Mouse (Mus musculus): ENCODE measurements around the gene Camkmt. TPM values are rescaled to one million over a fixed set of nuclear protein-coding genes. Genes with fewer than 3 reads are reported as not detected.

Camkmt gene
- polyA plus RNA-seq, 1 experiment from 2014 or later = 19.3 TPM

DNA sequence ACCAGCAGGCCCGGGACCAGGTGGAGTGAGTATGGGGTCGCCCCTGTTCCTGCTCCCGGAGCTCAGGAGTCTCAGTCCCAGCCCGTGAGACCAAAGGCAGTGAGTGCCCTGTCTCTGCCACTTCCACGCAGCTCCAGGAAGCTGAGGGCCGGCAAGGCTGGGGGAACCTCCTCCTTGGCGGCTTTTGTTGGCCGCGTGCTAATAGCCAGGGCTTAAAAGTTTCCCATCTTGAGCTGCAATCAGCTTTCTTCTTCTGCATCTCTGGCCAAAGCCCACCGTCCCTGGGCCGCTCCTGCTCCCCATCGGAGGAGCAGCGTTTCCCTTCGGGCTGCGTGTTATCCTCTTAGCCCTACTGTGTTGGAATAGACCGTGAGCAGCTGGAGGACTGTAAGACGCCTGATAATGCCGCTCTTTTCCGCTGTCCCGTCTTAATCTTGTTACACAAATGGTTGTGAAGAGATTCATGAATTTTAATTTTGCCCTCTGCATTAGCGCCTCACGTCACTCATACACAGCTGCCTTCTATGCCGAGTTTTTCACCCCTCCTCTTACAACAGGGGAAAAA is 364.1 kb downstream of the Camkmt start:
- Histone ChIP-seq H3K36me3 (no peaks in the 10 kb centered on the region), H3K4me1 (peaks cover 16% of the 10 kb centered on the region), H3K4me3 (0 out of 2 replicates have a peak overlapping the region, but pooled peaks have one; percentile 7), H3K9ac (replicated peaks) (no peak overlapping the region), H3K27ac (replicated peaks) (peak overlapping the region; percentile 29), H3K4me2 (replicated peaks) (peak overlapping the region; percentile 36), H3K27me3 (peaks cover 47% of the 10 kb centered on the region), H3K9me3 (no peaks in the 10 kb centered on the region)
- WGBS = 2% methylated on average over 23 of the region's 23 CpGs
- peak; percentile 80 for ATAC-seq (replicated peaks)

DNA sequence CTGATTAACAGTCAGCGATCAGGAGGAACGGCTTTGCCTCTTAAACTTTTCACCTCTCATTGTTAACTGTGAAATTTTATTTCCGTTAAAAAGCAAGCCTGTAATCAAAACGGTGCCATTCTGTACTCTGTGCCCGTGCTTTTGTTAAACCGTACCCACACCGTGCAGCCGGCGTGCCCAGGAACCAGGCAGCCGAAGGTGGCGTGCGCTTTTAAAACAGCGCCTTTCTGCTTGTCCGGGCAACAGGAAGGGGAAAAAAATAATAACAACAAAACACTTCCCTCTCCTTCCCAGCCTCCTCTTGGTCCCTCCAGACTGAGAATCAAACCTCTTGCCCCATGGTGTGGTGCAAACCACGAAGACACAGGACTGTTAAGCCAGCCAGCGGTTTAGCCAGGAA is 364.7 kb downstream of the Camkmt start:
- Histone ChIP-seq H3K4me2 (replicated peaks) (peak overlapping the region; percentile 36), H3K4me1 (peaks cover 16% of the 10 kb centered on the region), H3K4me3 (peak overlapping the region; percentile 7; the same call in 1 of the 2 replicates), H3K36me3 (no peaks in the 10 kb centered on the region), H3K9ac (replicated peaks) (no peak overlapping the region), H3K9me3 (no peaks in the 10 kb centered on the region), H3K27me3 (peaks cover 53% of the 10 kb centered on the region), H3K27ac (replicated peaks) (peak overlapping the region; percentile 36; the same call in 1 of the 2 replicates)
- 1% methylated on average over 16 of the region's 16 CpGs for WGBS
- no peak; the same call in 1 of the 2 replicates for ATAC-seq (replicated peaks)

- H3K4me3 ChIP-seq = no peak overlapping the region
Observed at GRCm38 (mm10) chr17:85458075-85458474, 367.7 kb downstream of the Camkmt start.

DNA sequence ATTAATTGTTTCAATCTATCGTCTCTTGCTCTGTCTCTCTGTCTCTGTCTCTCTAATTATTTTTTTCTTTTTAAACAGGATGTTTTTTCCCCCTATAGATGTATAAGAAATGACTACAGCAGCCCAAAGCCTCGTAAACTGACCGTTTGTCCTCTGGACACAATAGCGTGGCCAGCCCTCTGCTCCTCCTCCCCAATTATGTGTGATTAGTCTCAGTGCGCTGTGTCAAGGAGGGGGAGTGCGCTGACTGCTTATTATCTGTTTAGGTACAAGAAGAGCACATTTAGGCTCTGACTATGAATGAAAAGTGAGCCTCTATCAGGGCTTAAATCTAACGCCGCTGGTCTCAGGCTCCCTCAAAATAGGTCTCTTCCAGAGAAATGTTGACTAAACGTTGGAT is 368.2 kb downstream of the Camkmt start:
- Histone ChIP-seq H3K36me3 (no peaks in the 10 kb centered on the region), H3K9me3 (no peaks in the 10 kb centered on the region), H3K9ac (replicated peaks) (no peak overlapping the region), H3K27ac (replicated peaks) (no peak overlapping the region), H3K4me3 (no peak overlapping the region), H3K4me1 (peaks cover 20% of the 10 kb centered on the region), H3K4me2 (replicated peaks) (0 out of 2 replicates have a peak overlapping the region, but pooled peaks have one; percentile 8), H3K27me3 (peaks cover 77% of the 10 kb centered on the region)
- 3% methylated on average over 9 of the region's 9 CpGs for WGBS
- ATAC-seq (replicated peaks) = no peak

More at GRCm38 (mm10) chr17:85458075-85458474, 367.7 kb downstream of the Camkmt start:
- Histone ChIP-seq H3K4me2 (replicated peaks) (peak overlapping the region; percentile 8; the same call in 1 of the 2 replicates), H3K27ac (replicated peaks) (no peak overlapping the region), H3K9ac (replicated peaks) (no peak overlapping the region), H3K9me3 (no peaks in the 10 kb centered on the region), H3K27me3 (peaks cover 77% of the 10 kb centered on the region), H3K36me3 (no peaks in the 10 kb centered on the region), H3K4me1 (peaks cover 16% of the 10 kb centered on the region)
- ATAC-seq (replicated peaks) = no peak
- 3% methylated on average over 14 of the region's 14 CpGs for WGBS

GRCm38 (mm10) chr17:85461577-85461976 is 371.2 kb downstream of the Camkmt start:
- WGBS = 15% methylated on average over 3 of the region's 3 CpGs
- Histone ChIP-seq H3K36me3 (no peaks in the 10 kb centered on the region), H3K27ac (replicated peaks) (no peak overlapping the region), H3K4me3 (no peak overlapping the region), H3K27me3 (peaks cover 84% of the 10 kb centered on the region), H3K4me2 (replicated peaks) (no peak overlapping the region), H3K9ac (replicated peaks) (no peak overlapping the region), H3K9me3 (no peaks in the 10 kb centered on the region), H3K4me1 (peaks cover 26% of the 10 kb centered on the region)
- ATAC-seq (replicated peaks) = no peak

- H3K4me2 ChIP-seq (replicated peaks) = peak overlapping the region; percentile 11; the same call in 1 of the 2 replicates
- H3K9me3 ChIP-seq = no peaks in the 10 kb centered on the region
- ATAC-seq (replicated peaks) = no peak
Observed at GRCm38 (mm10) chr17:85463497-85464392, 373.4 kb downstream of the Camkmt start.

GRCm38 (mm10) chr17:85464466-85465411 is 374.4 kb downstream of the Camkmt start:
- ATAC-seq (replicated peaks) = 0 out of 2 replicates have a peak, but pooled peaks have one; percentile 43

More at GRCm38 (mm10) chr17:85463497-85464392, 373.4 kb downstream of the Camkmt start:
- H3K4me3 ChIP-seq = 0 out of 2 replicates have a peak overlapping the region, but pooled peaks have one; percentile 2
- peaks cover 23% of the 10 kb centered on the region for H3K4me1 ChIP-seq
- no peak overlapping the region for H3K27ac ChIP-seq (replicated peaks)
- H3K36me3 ChIP-seq = no peaks in the 10 kb centered on the region
- 14% methylated on average over 22 of the region's 22 CpGs for WGBS
- no peak overlapping the region; the same call in 1 of the 2 replicates for H3K9ac ChIP-seq (replicated peaks)
- H3K27me3 ChIP-seq = peaks cover 79% of the 10 kb centered on the region

DNA sequence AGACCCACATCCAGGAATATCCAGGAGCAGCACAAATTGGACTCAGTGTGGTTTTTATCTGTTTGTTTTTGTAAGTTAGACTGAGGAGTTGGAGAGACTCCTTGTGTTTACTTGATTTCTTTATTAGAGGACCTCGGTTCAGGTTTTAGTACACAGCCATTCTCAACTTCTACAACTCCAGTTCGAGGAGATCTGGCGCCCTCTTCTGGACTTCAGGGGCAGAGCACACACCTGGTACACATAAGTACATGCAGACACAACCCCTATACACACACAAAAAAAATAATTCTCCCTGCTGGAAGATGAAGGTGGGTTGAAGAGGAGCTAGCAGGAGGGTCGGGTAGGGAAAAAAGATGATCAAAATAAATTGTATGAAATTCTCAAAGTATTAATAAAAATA is 379.4 kb downstream of the Camkmt start:
- Histone ChIP-seq H3K9ac (replicated peaks) (no peak overlapping the region), H3K9me3 (no peaks in the 10 kb centered on the region), H3K4me1 (peaks cover 20% of the 10 kb centered on the region), H3K4me2 (replicated peaks) (no peak overlapping the region), H3K4me3 (no peak overlapping the region), H3K27me3 (peaks cover 65% of the 10 kb centered on the region), H3K36me3 (no peaks in the 10 kb centered on the region), H3K27ac (replicated peaks) (no peak overlapping the region)
- ATAC-seq (replicated peaks) = no peak
- WGBS = 77% methylated on average over 4 of the region's 4 CpGs

More at GRCm38 (mm10) chr17:85464466-85465411, 374.4 kb downstream of the Camkmt start:
- Histone ChIP-seq H3K27me3 (peaks cover 71% of the 10 kb centered on the region), H3K9me3 (no peaks in the 10 kb centered on the region), H3K9ac (replicated peaks) (no peak overlapping the region), H3K27ac (replicated peaks) (no peak overlapping the region), H3K4me2 (replicated peaks) (peak overlapping the region; percentile 35), H3K4me3 (peak overlapping the region; percentile 7; the same call in 1 of the 2 replicates), H3K36me3 (no peaks in the 10 kb centered on the region), H3K4me1 (peaks cover 23% of the 10 kb centered on the region)
- WGBS = 2% methylated on average over 40 of the region's 40 CpGs

GRCm38 (mm10) chr17:85472687-85473202 is 382.4 kb downstream of the Camkmt start:
- no peak overlapping the region for H3K9ac ChIP-seq (replicated peaks)
- 11% methylated on average over 5 of the region's 5 CpGs for WGBS

DNA sequence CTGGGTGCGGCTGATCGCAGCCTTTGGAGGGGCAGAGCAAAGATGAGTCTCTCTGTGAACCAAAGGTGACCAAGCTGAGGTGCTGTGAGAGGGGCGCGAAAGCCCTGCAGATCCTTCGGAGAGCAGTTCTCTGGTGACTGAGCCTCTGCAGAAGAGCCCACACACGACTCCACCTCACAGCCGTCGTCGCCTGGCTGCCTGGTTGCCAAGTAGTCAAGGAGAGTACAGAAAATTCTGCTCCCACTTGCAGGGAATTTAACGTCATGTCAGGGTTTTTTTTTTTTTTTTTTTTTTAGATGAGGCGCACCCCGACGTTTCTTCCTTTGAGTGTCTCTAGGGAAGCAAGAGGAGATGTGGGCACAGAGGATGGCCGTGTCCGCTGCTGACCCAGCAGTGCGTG is 382.9 kb downstream of the Camkmt start:
- no peak overlapping the region for H3K27ac ChIP-seq (replicated peaks)
- H3K27me3 ChIP-seq = peaks cover 56% of the 10 kb centered on the region
- H3K4me1 ChIP-seq = peaks cover 13% of the 10 kb centered on the region; the same call in 1 of the 2 replicates
- H3K4me3 ChIP-seq = no peak overlapping the region
- no peak overlapping the region for H3K4me2 ChIP-seq (replicated peaks)
- WGBS = 3% methylated on average over 16 of the region's 16 CpGs
- no peak overlapping the region for H3K9ac ChIP-seq (replicated peaks)
- H3K9me3 ChIP-seq = no peaks in the 10 kb centered on the region
- H3K36me3 ChIP-seq = no peaks in the 10 kb centered on the region
- no peak for ATAC-seq (replicated peaks)

More at GRCm38 (mm10) chr17:85472687-85473202, 382.4 kb downstream of the Camkmt start:
- Histone ChIP-seq H3K9me3 (no peaks in the 10 kb centered on the region), H3K36me3 (no peaks in the 10 kb centered on the region), H3K4me3 (no peak overlapping the region), H3K27ac (replicated peaks) (no peak overlapping the region), H3K4me2 (replicated peaks) (no peak overlapping the region), H3K4me1 (peaks cover 13% of the 10 kb centered on the region; the same call in 1 of the 2 replicates), H3K27me3 (peaks cover 56% of the 10 kb centered on the region)
- no peak for ATAC-seq (replicated peaks)

GRCm38 (mm10) chr17:85473881-85474280 is 383.5 kb downstream of the Camkmt start:
- H3K4me2 ChIP-seq (replicated peaks) = no peak overlapping the region
- H3K27me3 ChIP-seq = peaks cover 56% of the 10 kb centered on the region
- H3K4me3 ChIP-seq = no peak overlapping the region
- 5% methylated on average over 8 of the region's 8 CpGs for WGBS
- no peak overlapping the region for H3K9ac ChIP-seq (replicated peaks)
- no peak overlapping the region for H3K27ac ChIP-seq (replicated peaks)
- no peaks in the 10 kb centered on the region for H3K36me3 ChIP-seq
- H3K4me1 ChIP-seq = peaks cover 13% of the 10 kb centered on the region; the same call in 1 of the 2 replicates
- ATAC-seq (replicated peaks) = no peak
- H3K9me3 ChIP-seq = no peaks in the 10 kb centered on the region
